Mouse (Mus musculus): ENCODE measurements around the gene Mpped2.
A peak's percentile ranks its signal among the peaks of the same experiment; 100 is the strongest.

Mpped2 gene

GRCm38 (mm10) chr2:106846511-106846910 is 153.4 kb downstream of the Mpped2 start:
- Histone ChIP-seq H3K4me3 (replicated peaks; ENCODE audit: low read length) (no peak overlapping the region), H3K9me3 (ENCODE audit: low read length) (no peaks in the 10 kb centered on the region), H3K27me3 (ENCODE audit: insufficient read depth, low read length) (no peaks in the 10 kb centered on the region), H3K36me3 (ENCODE audit: insufficient read depth, low read length) (no peaks in the 10 kb centered on the region), H3K4me1 (replicated peaks; ENCODE audit: low read depth, low read length) (peaks cover 14% of the 10 kb centered on the region)
- TF ChIP-seq CTCF (conservative IDR thresholded peaks at IDR 0.05; ENCODE audit: low read length) (no peak), POU5F1 (IDR thresholded peaks at IDR 0.05; ENCODE audit: borderline replicate concordance, low read length) (no peak), NANOG (IDR thresholded peaks at IDR 0.05; ENCODE audit: borderline replicate concordance, low read length) (no peak)

- Histone ChIP-seq H3K36me3 (ENCODE audit: insufficient read depth, low read length) (no peaks in the 10 kb centered on the region), H3K9me3 (ENCODE audit: low read length) (no peaks in the 10 kb centered on the region), H3K27me3 (ENCODE audit: insufficient read depth, low read length) (no peaks in the 10 kb centered on the region), H3K4me3 (replicated peaks; ENCODE audit: low read length) (no peak overlapping the region), H3K4me1 (replicated peaks; ENCODE audit: low read depth, low read length) (peaks cover 11% of the 10 kb centered on the region)
- TF ChIP-seq CTCF (conservative IDR thresholded peaks at IDR 0.05; ENCODE audit: low read length) (no peak), POU5F1 (IDR thresholded peaks at IDR 0.05; ENCODE audit: borderline replicate concordance, low read length) (no peak), NANOG (IDR thresholded peaks at IDR 0.05; ENCODE audit: borderline replicate concordance, low read length) (no peak)
Measured at GRCm38 (mm10) chr2:106849389-106849788, 156.3 kb downstream of the Mpped2 start.

GRCm38 (mm10) chr2:106851515-106851914 is 158.4 kb downstream of the Mpped2 start:
- Histone ChIP-seq H3K36me3 (ENCODE audit: insufficient read depth, low read length) (no peaks in the 10 kb centered on the region), H3K4me1 (replicated peaks; ENCODE audit: low read depth, low read length) (peaks cover 17% of the 10 kb centered on the region), H3K4me3 (replicated peaks; ENCODE audit: low read length) (no peak overlapping the region), H3K27me3 (ENCODE audit: insufficient read depth, low read length) (no peaks in the 10 kb centered on the region), H3K9me3 (ENCODE audit: low read length) (no peaks in the 10 kb centered on the region)
- no peak for TF ChIP-seq CTCF (conservative IDR thresholded peaks at IDR 0.05; ENCODE audit: low read length)
- no peak for TF ChIP-seq POU5F1 (IDR thresholded peaks at IDR 0.05; ENCODE audit: borderline replicate concordance, low read length)
- TF ChIP-seq NANOG (IDR thresholded peaks at IDR 0.05; ENCODE audit: borderline replicate concordance, low read length): no peak

GRCm38 (mm10) chr2:106854213-106854612 is 161.1 kb downstream of the Mpped2 start:
- no peaks in the 10 kb centered on the region for H3K36me3 ChIP-seq (ENCODE audit: insufficient read depth, low read length)
- TF ChIP-seq NANOG (IDR thresholded peaks at IDR 0.05; ENCODE audit: borderline replicate concordance, low read length): no peak
- TF ChIP-seq POU5F1 (IDR thresholded peaks at IDR 0.05; ENCODE audit: borderline replicate concordance, low read length): no peak
- TF ChIP-seq CTCF (conservative IDR thresholded peaks at IDR 0.05; ENCODE audit: low read length): no peak
- H3K4me1 ChIP-seq (replicated peaks; ENCODE audit: low read depth, low read length): peaks cover 25% of the 10 kb centered on the region
- no peak overlapping the region for H3K4me3 ChIP-seq (replicated peaks; ENCODE audit: low read length)
- H3K9me3 ChIP-seq (ENCODE audit: low read length): no peaks in the 10 kb centered on the region
- 0 out of 2 replicates have a peak, but pooled peaks cover 3% of the 10 kb centered on the region for H3K27me3 ChIP-seq (ENCODE audit: insufficient read depth, low read length)

- no peak overlapping the region for H3K4me3 ChIP-seq (replicated peaks; ENCODE audit: low read length)
- TF ChIP-seq POU5F1 (IDR thresholded peaks at IDR 0.05; ENCODE audit: borderline replicate concordance, low read length) (no peak), NANOG (IDR thresholded peaks at IDR 0.05; ENCODE audit: borderline replicate concordance, low read length) (no peak), CTCF (conservative IDR thresholded peaks at IDR 0.05; ENCODE audit: low read length) (no peak)
- 0 out of 2 replicates have a peak, but pooled peaks cover 3% of the 10 kb centered on the region for H3K27me3 ChIP-seq (ENCODE audit: insufficient read depth, low read length)
- H3K4me1 ChIP-seq (replicated peaks; ENCODE audit: low read depth, low read length): peaks cover 30% of the 10 kb centered on the region
- no peaks in the 10 kb centered on the region for H3K9me3 ChIP-seq (ENCODE audit: low read length)
- H3K36me3 ChIP-seq (ENCODE audit: insufficient read depth, low read length): no peaks in the 10 kb centered on the region
Measured at GRCm38 (mm10) chr2:106854758-106855157, 161.7 kb downstream of the Mpped2 start.

- Histone ChIP-seq H3K36me3 (ENCODE audit: insufficient read depth, low read length) (no peaks in the 10 kb centered on the region), H3K4me1 (replicated peaks; ENCODE audit: low read depth, low read length) (peaks cover 33% of the 10 kb centered on the region), H3K4me3 (replicated peaks; ENCODE audit: low read length) (no peak overlapping the region), H3K27me3 (ENCODE audit: insufficient read depth, low read length) (0 out of 2 replicates have a peak, but pooled peaks cover 4% of the 10 kb centered on the region), H3K9me3 (ENCODE audit: low read length) (no peaks in the 10 kb centered on the region)
- TF ChIP-seq POU5F1 (IDR thresholded peaks at IDR 0.05; ENCODE audit: borderline replicate concordance, low read length): no peak
- no peak for TF ChIP-seq CTCF (conservative IDR thresholded peaks at IDR 0.05; ENCODE audit: low read length)
- no peak for TF ChIP-seq NANOG (IDR thresholded peaks at IDR 0.05; ENCODE audit: borderline replicate concordance, low read length)
Measured at GRCm38 (mm10) chr2:106855184-106855583, 162.1 kb downstream of the Mpped2 start.

- no peak for TF ChIP-seq CTCF (conservative IDR thresholded peaks at IDR 0.05; ENCODE audit: low read length)
- H3K4me1 ChIP-seq (replicated peaks; ENCODE audit: low read depth, low read length): peaks cover 39% of the 10 kb centered on the region
- H3K27me3 ChIP-seq (ENCODE audit: insufficient read depth, low read length): 0 out of 2 replicates have a peak, but pooled peaks cover 5% of the 10 kb centered on the region
- no peaks in the 10 kb centered on the region for H3K36me3 ChIP-seq (ENCODE audit: insufficient read depth, low read length)
- H3K4me3 ChIP-seq (replicated peaks; ENCODE audit: low read length): no peak overlapping the region; the same call in 1 of the 2 replicates
- H3K9me3 ChIP-seq (ENCODE audit: low read length): no peaks in the 10 kb centered on the region
Measured at GRCm38 (mm10) chr2:106855623-106856350, 162.7 kb downstream of the Mpped2 start.

GRCm38 (mm10) chr2:106856361-106856961 is 163.4 kb downstream of the Mpped2 start:
- Histone ChIP-seq H3K9me3 (ENCODE audit: low read length) (no peaks in the 10 kb centered on the region), H3K36me3 (ENCODE audit: insufficient read depth, low read length) (no peaks in the 10 kb centered on the region), H3K27me3 (ENCODE audit: insufficient read depth, low read length) (0 out of 2 replicates have a peak, but pooled peaks cover 5% of the 10 kb centered on the region), H3K4me3 (replicated peaks; ENCODE audit: low read length) (no peak overlapping the region), H3K4me1 (replicated peaks; ENCODE audit: low read depth, low read length) (peaks cover 46% of the 10 kb centered on the region)
- TF ChIP-seq CTCF (conservative IDR thresholded peaks at IDR 0.05; ENCODE audit: low read length) (no peak), POU5F1 (IDR thresholded peaks at IDR 0.05; ENCODE audit: borderline replicate concordance, low read length) (peak; percentile 87), NANOG (IDR thresholded peaks at IDR 0.05; ENCODE audit: borderline replicate concordance, low read length) (peak; percentile 68)
